Mouse (Mus musculus) spleen, adult 12 weeks (tissue): ENCODE measurements around the gene Tspan15.
A peak's percentile ranks its signal among the peaks of the same experiment; 100 is the strongest.

ENCODE experiments used
- DNase-seq: peaks from one replicate; pipeline ENCODE4 v3.0.0; 2022; ENCODE audit warnings: low spot score

Gene Tspan15

DNA sequence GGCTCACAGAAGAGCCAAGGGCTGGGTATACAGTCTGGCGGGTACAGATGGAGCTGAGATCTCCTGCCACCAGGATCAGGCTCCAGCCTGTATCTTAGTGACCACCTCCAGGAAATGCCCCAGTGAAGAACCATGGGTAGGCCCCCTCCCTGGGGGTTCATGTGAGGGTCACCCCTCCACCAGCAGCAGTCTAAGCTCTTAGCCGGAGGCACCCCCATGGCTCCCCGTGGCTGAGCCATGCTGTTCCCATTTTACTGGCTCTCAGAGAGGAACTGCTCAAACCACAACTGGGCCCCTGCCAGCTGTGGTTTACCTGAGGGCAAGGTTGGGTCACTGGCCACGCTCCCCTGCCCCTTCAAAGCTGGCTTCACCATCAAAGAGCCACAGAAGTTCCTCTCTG is 41.1 kb downstream of the Tspan15 start:
- no peak for DNase-seq

DNA sequence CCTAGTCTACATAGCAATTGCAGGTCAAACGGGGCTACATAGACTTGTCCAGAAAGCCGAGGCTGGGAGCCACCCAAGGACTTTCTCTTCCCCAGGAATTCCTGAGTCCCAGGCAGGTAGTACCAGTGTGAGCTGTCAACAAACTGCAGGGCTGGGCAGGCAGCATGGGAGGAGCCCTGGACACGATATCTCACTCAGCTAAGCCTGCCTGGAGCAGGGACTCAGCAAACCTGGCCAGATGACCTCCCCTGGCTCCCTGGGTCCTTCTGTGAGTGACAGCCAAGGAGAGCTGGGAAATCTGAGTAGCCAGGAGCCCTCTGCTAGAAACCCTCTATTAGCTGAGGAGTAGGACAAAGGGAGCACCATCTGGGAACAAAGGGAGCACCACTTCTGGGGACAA is 41.7 kb downstream of the Tspan15 start:
- DNase-seq: no peak

GRCm38 (mm10) chr10:62186882-62187281 is 44.2 kb downstream of the Tspan15 start:
- DNase-seq: peak; percentile 73

- DNase-seq: peak; percentile 89
Measured at GRCm38 (mm10) chr10:62183053-62183452, 48.0 kb downstream of the Tspan15 start.

DNA sequence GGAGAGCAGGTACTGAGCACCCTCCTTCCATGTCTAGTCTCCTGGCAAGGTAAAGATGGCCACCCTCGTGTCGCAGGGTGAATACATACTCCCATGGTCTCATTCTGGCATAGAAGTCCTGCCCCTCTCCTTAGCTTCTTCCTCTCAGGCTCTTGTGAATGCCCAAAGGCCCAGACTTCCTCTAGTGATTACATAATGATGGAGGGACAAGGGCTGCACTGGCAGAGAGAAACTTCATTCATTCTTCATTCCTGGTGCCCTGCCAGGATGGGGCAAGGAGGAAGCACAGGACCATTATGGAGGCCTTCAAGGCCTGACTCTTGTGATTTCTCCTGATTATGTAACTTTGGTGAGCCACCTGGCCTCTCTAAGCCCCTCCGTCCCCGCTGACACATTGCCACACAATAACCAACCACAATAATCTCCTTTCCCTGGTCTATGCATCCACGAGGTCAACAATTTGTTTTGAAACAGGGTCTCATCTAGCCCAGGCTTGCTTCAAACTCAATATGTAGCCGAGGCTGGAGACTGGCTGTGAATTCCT is 48.5 kb downstream of the Tspan15 start:
- no peak for DNase-seq

- DNase-seq: no peak
Measured at GRCm38 (mm10) chr10:62181701-62182100, 49.4 kb downstream of the Tspan15 start.

- no peak for DNase-seq
Measured at GRCm38 (mm10) chr10:62179944-62180343, 51.1 kb downstream of the Tspan15 start.

DNA sequence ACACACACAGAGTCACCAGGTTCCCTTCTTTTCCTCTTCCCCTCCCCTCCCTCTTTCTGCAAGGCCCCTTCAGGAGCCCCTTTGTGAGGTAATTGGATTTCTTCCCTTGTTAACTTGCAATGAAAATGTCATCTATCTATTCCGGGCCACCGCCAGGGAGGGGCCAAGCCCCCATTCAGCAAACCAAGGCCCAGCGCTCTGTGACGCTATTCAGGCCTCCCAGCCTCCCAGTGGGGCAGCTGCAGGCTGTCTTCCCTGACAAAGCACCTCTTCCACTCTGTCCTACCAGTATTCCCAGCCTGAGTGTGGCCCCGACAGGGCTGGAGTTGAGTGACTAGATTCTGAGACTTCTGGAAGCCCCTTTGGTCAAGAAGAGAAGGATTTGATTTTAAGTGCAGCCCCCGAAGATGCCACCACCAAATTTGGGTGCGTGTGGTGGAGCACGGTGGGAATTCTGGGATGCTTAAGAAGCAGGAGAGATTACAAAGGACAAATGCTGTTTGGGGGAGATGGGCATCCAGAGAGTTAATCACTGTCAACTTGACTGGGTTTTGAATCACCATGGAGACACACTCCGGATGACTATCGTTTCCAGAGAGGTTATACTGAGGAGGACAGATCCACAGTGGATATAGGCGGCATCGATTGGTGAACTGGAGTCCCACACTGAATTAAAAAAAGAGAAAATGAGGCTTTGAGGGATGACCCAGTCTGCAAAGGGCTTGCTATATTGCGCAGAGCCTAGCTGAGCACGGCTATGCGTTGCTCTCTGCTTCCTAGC is 56.3 kb downstream of the Tspan15 start:
- no peak for DNase-seq

GRCm38 (mm10) chr10:62173941-62174448 is 57.1 kb downstream of the Tspan15 start:
- no peak for DNase-seq

GRCm38 (mm10) chr10:62172841-62173553 is 58.1 kb downstream of the Tspan15 start:
- no peak for DNase-seq

DNA sequence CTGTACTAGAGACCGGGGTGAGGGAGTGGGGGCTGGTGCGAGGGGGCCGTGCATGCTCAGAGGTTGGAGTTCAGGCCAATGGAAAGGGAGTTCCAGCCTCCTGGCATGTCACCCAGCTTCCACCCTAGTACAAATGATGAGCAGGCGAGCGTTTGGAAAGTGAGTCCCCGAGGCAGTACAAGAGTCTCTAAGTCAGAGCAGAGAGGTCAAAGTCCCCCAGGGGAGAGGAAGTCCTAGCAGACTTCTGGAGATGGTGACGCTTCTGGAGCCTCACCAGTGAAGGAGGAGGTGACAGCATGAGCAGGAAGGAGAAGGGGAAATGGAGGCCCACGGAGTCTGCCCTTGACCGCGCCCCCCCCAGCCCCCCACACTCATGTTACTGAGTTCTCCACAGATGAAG is 68.6 kb downstream of the Tspan15 start:
- no peak for DNase-seq

GRCm38 (mm10) chr10:62149929-62150328 is 81.1 kb downstream of the Tspan15 start:
- DNase-seq: no peak

DNA sequence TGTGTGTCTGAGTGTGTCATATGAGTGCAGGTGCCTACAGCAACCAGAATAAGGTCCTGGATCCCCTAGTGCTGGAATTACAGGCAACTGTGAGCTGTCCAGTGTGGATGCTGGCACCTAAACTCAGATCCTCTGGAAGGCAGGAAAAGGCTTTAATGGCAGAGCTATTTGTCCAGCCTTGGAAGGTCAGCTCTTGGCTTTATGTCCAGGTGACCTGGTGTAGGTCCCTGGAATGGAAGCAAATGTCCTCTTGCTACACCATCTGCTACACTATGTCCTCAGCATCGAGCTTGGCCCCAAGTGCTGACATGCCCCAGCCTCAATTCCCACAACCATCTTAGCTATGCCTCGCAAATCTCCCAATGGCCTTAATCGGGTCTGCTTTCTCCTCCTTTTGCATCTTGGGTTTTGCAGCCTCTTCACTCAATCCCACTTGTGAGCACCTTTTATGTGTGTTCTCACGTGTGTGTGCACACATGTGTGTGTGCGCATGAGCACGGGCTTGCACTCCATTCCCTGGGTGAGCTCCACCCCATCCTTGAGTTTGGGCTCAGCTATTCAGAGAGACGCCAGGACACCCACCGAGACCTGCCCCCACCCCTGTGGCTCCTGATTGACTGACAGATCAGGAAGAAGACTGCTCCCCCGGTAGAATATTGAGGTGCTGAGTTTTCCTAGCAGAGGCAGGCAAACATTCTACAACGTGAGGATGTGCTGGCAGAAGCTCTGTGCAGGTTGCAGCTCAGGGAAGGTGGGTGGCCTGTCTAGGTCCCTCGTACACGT is 83.4 kb downstream of the Tspan15 start:
- DNase-seq: no peak

DNA sequence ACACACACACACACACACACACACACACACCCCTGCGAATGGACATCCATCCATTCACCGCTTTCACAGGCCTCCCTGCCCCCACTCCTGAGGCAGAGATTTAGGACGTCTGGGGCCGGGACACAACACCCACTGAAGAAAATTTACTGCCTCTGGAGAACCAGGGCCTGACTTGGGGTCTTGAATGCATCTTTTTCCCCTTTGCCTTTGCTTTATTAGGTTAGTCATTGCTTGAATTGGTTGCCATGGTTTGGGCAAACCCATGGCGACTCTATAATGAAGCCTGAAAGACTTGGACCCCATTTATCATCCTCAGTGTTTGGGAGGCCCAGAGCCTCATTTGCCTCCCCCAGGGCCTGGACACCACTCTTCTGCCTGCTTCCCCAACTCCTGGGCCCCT is 85.1 kb downstream of the Tspan15 start:
- DNase-seq: no peak

DNA sequence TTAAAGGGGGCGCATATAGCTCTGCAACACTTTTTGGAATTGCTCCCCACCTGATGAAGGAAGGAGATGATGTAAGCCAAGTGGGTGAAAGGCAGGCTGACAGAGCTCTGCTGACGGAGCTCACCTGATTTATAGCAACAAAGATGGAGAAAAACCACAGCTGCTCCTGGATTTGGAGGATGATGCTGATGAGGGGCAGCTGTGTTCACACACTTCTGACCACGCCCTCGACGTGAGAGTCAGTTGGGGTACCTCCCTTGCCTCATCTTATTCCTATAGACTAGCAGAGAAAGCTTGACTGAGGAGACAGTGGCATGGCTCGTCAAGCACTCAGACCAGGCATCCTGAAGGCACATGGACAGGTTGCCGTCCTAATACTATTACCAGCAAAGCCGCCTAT is 87.2 kb downstream of the Tspan15 start, which contains the start of gene Fam241b:
TSS of gene Fam241b (minus strand) at position 101 of the 400 bp plus-strand sequence.
- DNase-seq: no peak

GRCm38 (mm10) chr10:62138040-62138439 is 93.0 kb downstream of the Tspan15 start:
- DNase-seq: no peak

- DNase-seq: no peak
Measured at GRCm38 (mm10) chr10:62137150-62137549, 93.9 kb downstream of the Tspan15 start.

- no peak for DNase-seq
Measured at GRCm38 (mm10) chr10:62135696-62136470, 95.2 kb downstream of the Tspan15 start.
